Mouse (Mus musculus) heart, embryonic 16.5 days (tissue): Measurements from ENCODE around the gene Cyren. TPM values are rescaled to one million over a fixed set of nuclear protein-coding genes. Genes with fewer than 3 reads are reported as not detected.
A peak's percentile ranks its signal among the peaks of the same experiment; 100 is the strongest.

Source experiments
- ATAC-seq: fragments of 200-750 bp; cut with Nextera tagmentation; replicated peaks from 2 replicates; pipeline ENCODE4 v1.8.0; 2017; ENCODE audit warnings: moderate number of reproducible peaks; ENCODE audit not compliant: insufficient read depth, low FRiP score; ENCODE audit errors: extremely low read depth
- H3K27ac ChIP-seq: fragments of 300-500 bp; sonication (generic); 2 replicates; pipeline ENCODE4 v1.5.1; 2014; ENCODE audit warnings: mild to moderate bottlenecking, low read length, control low read depth, moderate library complexity
- H3K27me3 ChIP-seq: fragments of 300-500 bp; sonication (generic); 2 replicates; pipeline ENCODE4 v1.6.1; 2014; ENCODE audit warnings: low read length, mixed read lengths; ENCODE audit not compliant: control insufficient read depth, insufficient read depth
- H3K36me3 ChIP-seq: fragments of 300-500 bp; sonication (generic); 2 replicates; pipeline ENCODE4 v1.6.1; 2014; ENCODE audit not compliant: control insufficient read depth, insufficient read depth
- H3K4me1 ChIP-seq: fragments of 300-500 bp; sonication (generic); 2 replicates; pipeline ENCODE4 v1.6.1; 2014; ENCODE audit warnings: low read length, mixed read lengths; ENCODE audit not compliant: control insufficient read depth, insufficient read depth
- H3K4me2 ChIP-seq: fragments of 300-500 bp; sonication (generic); 2 replicates; pipeline ENCODE4 v1.6.1; 2014; ENCODE audit warnings: low read depth, mild to moderate bottlenecking, control low read depth, low read length
- H3K4me3 ChIP-seq: fragments of 300-500 bp; sonication (generic); 2 replicates; pipeline ENCODE4 v1.5.1; 2014; ENCODE audit warnings: mild to moderate bottlenecking, control low read depth, low read length
- H3K9ac ChIP-seq: fragments of 300-500 bp; sonication (generic); 2 replicates; pipeline ENCODE4 v1.6.1; 2014; ENCODE audit warnings: low read length, control low read depth
- H3K9me3 ChIP-seq: fragments of 300-500 bp; sonication (generic); replicated peaks from 2 replicates; pipeline ENCODE4 v1.6.1; 2016; ENCODE audit warnings: low read length; ENCODE audit not compliant: control insufficient read depth
- WGBS: fragments of 180-500 bp; shearing (Covaris S2); extraction: QIAGEN DNeasy Blood & Tissue Kit; methylation state at CpG from one replicate; pipeline ENCODE4 v1.1.7; 2014; 5-methylcytosine and 5-hydroxymethylcytosine counted together
- polyA plus RNA-seq: library from polyadenylated mRNA; unstranded; fragments of >200 nt; fragmentation: Nextera tagmentation; extraction: Ambion mirVana; gene quantifications from 2 replicates; pipeline ENCODE4 v1.2.1, GENCODE M21; 2015

Cyren gene
- polyA plus RNA-seq, 1 experiment from 2014 or later: 9.7 TPM

- Histone ChIP-seq H3K4me2 (no peak overlapping the region), H3K27ac (no peak overlapping the region), H3K4me1 (no peaks in the 10 kb centered on the region; the same call in 1 of the 2 replicates), H3K9ac (no peak overlapping the region), H3K27me3 (no peaks in the 10 kb centered on the region), H3K36me3 (peaks cover 25% of the 10 kb centered on the region), H3K9me3 (no peaks in the 10 kb centered on the region), H3K4me3 (no peak overlapping the region)
- 82% methylated on average over 7 of the region's 7 CpGs for WGBS
- no peak for ATAC-seq
These were observed 6.9 kb upstream of the Cyren start for GRCm38 (mm10) chr6:34884724-34885123.

- H3K4me3 ChIP-seq: no peak overlapping the region
- WGBS: 52% methylated on average over 6 of the region's 6 CpGs
- peaks cover 6% of the 10 kb centered on the region; the same call in 1 of the 2 replicates for H3K36me3 ChIP-seq
- no peak overlapping the region for H3K27ac ChIP-seq
- H3K4me2 ChIP-seq: no peak overlapping the region
- no peak for ATAC-seq
- H3K27me3 ChIP-seq: no peaks in the 10 kb centered on the region
- peaks cover 26% of the 10 kb centered on the region for H3K4me1 ChIP-seq
- H3K9me3 ChIP-seq: no peaks in the 10 kb centered on the region
- no peak overlapping the region for H3K9ac ChIP-seq
These were observed 2.1 kb upstream of the Cyren start for GRCm38 (mm10) chr6:34879911-34880475.

- H3K27ac ChIP-seq: no peak overlapping the region
- peaks cover 6% of the 10 kb centered on the region; the same call in 1 of the 2 replicates for H3K36me3 ChIP-seq
- no peak for ATAC-seq
- H3K27me3 ChIP-seq: no peaks in the 10 kb centered on the region
- H3K4me1 ChIP-seq: peaks cover 33% of the 10 kb centered on the region
- no peaks in the 10 kb centered on the region for H3K9me3 ChIP-seq
- H3K4me2 ChIP-seq: no peak overlapping the region
- H3K9ac ChIP-seq: no peak overlapping the region
- WGBS: 88% methylated on average over 16 of the region's 16 CpGs
- H3K4me3 ChIP-seq: no peak overlapping the region
These were observed 1.4 kb upstream of the Cyren start for GRCm38 (mm10) chr6:34879101-34879740.

- peak overlapping the region; percentile 94 for H3K9ac ChIP-seq
- 14% methylated on average over 2 of the region's 2 CpGs for WGBS
- peak overlapping the region; percentile 82 for H3K4me3 ChIP-seq
- H3K27ac ChIP-seq: peak overlapping the region; percentile 95
- H3K36me3 ChIP-seq: peaks cover 2% of the 10 kb centered on the region; the same call in 1 of the 2 replicates
- H3K9me3 ChIP-seq: no peaks in the 10 kb centered on the region
- H3K4me1 ChIP-seq: peaks cover 34% of the 10 kb centered on the region
- ATAC-seq: no peak
- peak overlapping the region; percentile 66 for H3K4me2 ChIP-seq
- no peaks in the 10 kb centered on the region for H3K27me3 ChIP-seq
These were observed 1.1 kb downstream of the Cyren start for GRCm38 (mm10) chr6:34876835-34877156.

GRCm38 (mm10) chr6:34875966-34876834 lies 1.7 kb downstream of the Cyren start:
- Histone ChIP-seq H3K4me1 (peaks cover 34% of the 10 kb centered on the region), H3K4me2 (peak overlapping the region; percentile 66; the same call in 1 of the 2 replicates), H3K27ac (peak overlapping the region; percentile 86), H3K36me3 (peaks cover 2% of the 10 kb centered on the region; the same call in 1 of the 2 replicates), H3K9me3 (no peaks in the 10 kb centered on the region), H3K9ac (peak overlapping the region; percentile 23; the same call in 1 of the 2 replicates), H3K4me3 (no peak overlapping the region), H3K27me3 (no peaks in the 10 kb centered on the region)
- ATAC-seq: no peak
- 44% methylated on average over 12 of the region's 12 CpGs for WGBS

GRCm38 (mm10) chr6:34875268-34875761 lies 2.5 kb downstream of the Cyren start:
- no peak for ATAC-seq
- Histone ChIP-seq H3K9me3 (no peaks in the 10 kb centered on the region), H3K27me3 (no peaks in the 10 kb centered on the region), H3K4me1 (peaks cover 34% of the 10 kb centered on the region), H3K9ac (peak overlapping the region; percentile 48; the same call in 1 of the 2 replicates), H3K36me3 (peaks cover under 1% of the 10 kb centered on the region; the same call in 1 of the 2 replicates), H3K27ac (peak overlapping the region; percentile 86), H3K4me2 (peak overlapping the region; percentile 7; the same call in 1 of the 2 replicates), H3K4me3 (no peak overlapping the region)
- WGBS: 77% methylated on average over 15 of the region's 15 CpGs

GRCm38 (mm10) chr6:34874101-34874921 lies 3.5 kb downstream of the Cyren start:
- Histone ChIP-seq H3K27ac (peak overlapping the region; percentile 86), H3K9me3 (no peaks in the 10 kb centered on the region), H3K4me1 (peaks cover 43% of the 10 kb centered on the region), H3K4me3 (no peak overlapping the region), H3K9ac (peak overlapping the region; percentile 48), H3K4me2 (peak overlapping the region; percentile 22; the same call in 1 of the 2 replicates), H3K27me3 (no peaks in the 10 kb centered on the region), H3K36me3 (no peaks in the 10 kb centered on the region)
- 0 out of 2 replicates have a peak, but pooled peaks have one; percentile 7 for ATAC-seq
- WGBS: 40% methylated on average over 21 of the region's 21 CpGs

- 77% methylated on average over 10 of the region's 10 CpGs for WGBS
- ATAC-seq: no peak
- H3K9ac ChIP-seq: no peak overlapping the region
These were observed 5.0 kb downstream of the Cyren start for GRCm38 (mm10) chr6:34872871-34873270.

More at GRCm38 (mm10) chr6:34872871-34873270, 5.0 kb downstream of the Cyren start:
- Histone ChIP-seq H3K4me1 (peaks cover 46% of the 10 kb centered on the region), H3K36me3 (no peaks in the 10 kb centered on the region), H3K4me3 (no peak overlapping the region), H3K27me3 (no peaks in the 10 kb centered on the region), H3K27ac (no peak overlapping the region), H3K4me2 (no peak overlapping the region), H3K9me3 (no peaks in the 10 kb centered on the region)
